ENCODE assay signal across 9 mouse cellular contexts in the genomic region with DNA sequence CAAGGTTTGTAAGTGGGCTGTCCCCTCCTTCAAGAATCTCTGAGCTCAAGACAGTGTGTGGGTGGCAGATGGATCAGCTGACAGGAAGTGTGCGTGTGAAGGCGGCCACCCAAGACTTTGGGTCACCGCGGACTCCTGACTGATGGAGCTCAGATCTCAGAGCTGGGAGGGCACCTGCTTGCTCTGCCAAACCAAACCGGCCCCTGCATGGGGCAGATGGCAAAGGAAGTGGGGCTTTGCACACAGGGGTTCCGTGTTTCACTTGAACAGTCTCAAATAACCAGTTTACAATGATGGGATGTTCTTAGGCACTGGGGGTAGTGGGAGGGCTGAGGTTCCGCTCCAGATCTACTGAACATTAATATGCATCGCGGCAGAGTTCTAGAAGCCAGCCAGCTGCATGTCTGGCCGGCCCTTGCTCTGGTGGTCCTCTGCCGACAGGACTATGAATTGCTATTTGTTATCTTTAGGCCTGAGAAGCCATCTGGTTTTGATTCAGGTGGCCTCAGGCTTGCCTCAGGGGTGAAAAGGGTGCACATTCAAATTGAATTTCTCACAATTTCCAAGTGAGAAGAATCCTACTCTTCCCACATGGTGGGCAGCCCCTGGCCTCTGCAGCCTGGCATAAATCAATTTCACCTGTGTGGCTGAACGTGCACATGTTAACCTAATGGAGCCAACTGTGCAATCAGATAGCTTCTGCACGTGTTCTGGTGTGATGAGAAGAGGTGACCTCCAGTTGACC.
DNase-seq lines count a peak whose midpoint lies in the region; ATAC-seq and TF ChIP-seq lines count a peak whose summit lies in the region.
"Had no signal": no experiment of that assay in that cellular context is flagged by ENCODE, and none has a peak within 500 bp of the region (broad histone marks: within the 10 kb centered on the region; RNA-seq: fewer than 3 reads in every experiment).

No protein-coding gene starts in this region.

- H3K27me3 ChIP-seq in heart, embryonic 10.5 days (ENCODE audit: insufficient read depth, poor library complexity, severe bottlenecking): no peaks in the 10 kb centered on the region
- H3K27me3 ChIP-seq in heart, embryonic 11.5 days (ENCODE audit: control insufficient read depth, insufficient read depth, low read length): no peaks in the 10 kb centered on the region
- H3K27me3 ChIP-seq in stomach, embryonic 14.5 days (ENCODE audit: control insufficient read depth, insufficient read depth, low read length): no peaks in the 10 kb centered on the region
- H3K27me3 ChIP-seq in stomach, postnatal 0 days (ENCODE audit: control insufficient read depth, insufficient read depth, low read length): no peaks in the 10 kb centered on the region
- H3K27me3 ChIP-seq in intestine, embryonic 16.5 days (replicated peaks; ENCODE audit: control insufficient read depth, insufficient read depth, low read length): no peaks in the 10 kb centered on the region

- WGBS in heart, embryonic 10.5 days: 57% methylated on average over 13 of the region's 13 CpGs
- WGBS in heart, embryonic 11.5 days (ENCODE audit: insufficient replicate concordance): 41% methylated on average over 13 of the region's 13 CpGs
- 27% methylated on average over 13 of the region's 13 CpGs for WGBS in stomach, embryonic 14.5 days
- 39% methylated on average over 13 of the region's 13 CpGs for WGBS in stomach, postnatal 0 days
- 49% methylated on average over 13 of the region's 13 CpGs for WGBS in intestine, embryonic 16.5 days

- peaks cover 40% of the 10 kb centered on the region for H3K4me1 ChIP-seq in heart, embryonic 10.5 days
- peaks cover 17% of the 10 kb centered on the region for H3K4me1 ChIP-seq in heart, embryonic 11.5 days (ENCODE audit: control insufficient read depth, insufficient read depth, low read length)
- peaks cover 12% of the 10 kb centered on the region; the same call in 1 of the 2 replicates for H3K4me1 ChIP-seq in stomach, embryonic 14.5 days (ENCODE audit: control insufficient read depth, insufficient read depth, low read length)
- 0 out of 2 replicates have a peak, but pooled peaks cover 2% of the 10 kb centered on the region for H3K4me1 ChIP-seq in stomach, postnatal 0 days (replicated peaks; ENCODE audit: control insufficient read depth, insufficient read depth)
- 0 out of 2 replicates have a peak, but pooled peaks cover 2% of the 10 kb centered on the region for H3K4me1 ChIP-seq in intestine, embryonic 16.5 days (ENCODE audit: control insufficient read depth, insufficient read depth, low read length)

- no peak overlapping the region for H3K9ac ChIP-seq in heart, embryonic 11.5 days (ENCODE audit: low read depth, low read length)
- H3K9ac ChIP-seq in stomach, embryonic 14.5 days (replicated peaks; ENCODE audit: low read depth, low read length): no peak overlapping the region
- H3K9ac ChIP-seq in stomach, postnatal 0 days (ENCODE audit: low read length): no peak overlapping the region
- no peak overlapping the region for H3K9ac ChIP-seq in intestine, embryonic 16.5 days (ENCODE audit: low read depth, low read length)

- TF ChIP-seq CTCF in stomach, postnatal 0 days (IDR thresholded peaks at IDR 0.05; ENCODE audit: low read depth): no peak

- TF ChIP-seq EP300 in stomach, postnatal 0 days (optimal IDR thresholded peaks at IDR 0.05): no peak

- H3K4me2 ChIP-seq in heart, embryonic 11.5 days: no peak overlapping the region
- 0 out of 2 replicates have a peak overlapping the region, but pooled peaks have one; percentile 26 for H3K4me2 ChIP-seq in stomach, embryonic 14.5 days (replicated peaks; ENCODE audit: low read depth, low read length)
- H3K4me2 ChIP-seq in stomach, postnatal 0 days (replicated peaks; ENCODE audit: low read depth): no peak overlapping the region
- H3K4me2 ChIP-seq in intestine, embryonic 16.5 days (ENCODE audit: low read depth, low read length): no peak overlapping the region

- no peaks in the 10 kb centered on the region for H3K36me3 ChIP-seq in heart, embryonic 10.5 days
- no peaks in the 10 kb centered on the region for H3K36me3 ChIP-seq in heart, embryonic 11.5 days (ENCODE audit: control insufficient read depth, insufficient read depth, low read length)
- no peaks in the 10 kb centered on the region for H3K36me3 ChIP-seq in stomach, embryonic 14.5 days (ENCODE audit: control insufficient read depth, insufficient read depth, low read length)
- no peaks in the 10 kb centered on the region for H3K36me3 ChIP-seq in stomach, postnatal 0 days (ENCODE audit: control insufficient read depth, insufficient read depth, low read length)
- no peaks in the 10 kb centered on the region for H3K36me3 ChIP-seq in intestine, embryonic 16.5 days (ENCODE audit: control insufficient read depth, insufficient read depth, low read length)
- H3K36me3 ChIP-seq: G1E had no signal

- H3K9me3 ChIP-seq in heart, embryonic 10.5 days: no peaks in the 10 kb centered on the region
- no peaks in the 10 kb centered on the region for H3K9me3 ChIP-seq in heart, embryonic 11.5 days (replicated peaks; ENCODE audit: control insufficient read depth, low read length)
- no peaks in the 10 kb centered on the region for H3K9me3 ChIP-seq in stomach, embryonic 14.5 days (ENCODE audit: control insufficient read depth, low read depth, low read length)
- H3K9me3 ChIP-seq in stomach, postnatal 0 days (ENCODE audit: control insufficient read depth, low read length): no peaks in the 10 kb centered on the region
- H3K9me3 ChIP-seq in intestine, embryonic 16.5 days (ENCODE audit: control insufficient read depth, low read length): no peaks in the 10 kb centered on the region
- H3K9me3 ChIP-seq: G1E had no signal

- H3K27ac ChIP-seq in heart, embryonic 10.5 days: peak overlapping the region; percentile 54
- H3K27ac ChIP-seq in heart, embryonic 11.5 days (ENCODE audit: low read depth, low read length): no peak overlapping the region
- H3K27ac ChIP-seq in stomach, embryonic 14.5 days (ENCODE audit: low read length): no peak overlapping the region
- no peak overlapping the region for H3K27ac ChIP-seq in stomach, postnatal 0 days (replicated peaks)
- H3K27ac ChIP-seq in intestine, embryonic 16.5 days (ENCODE audit: low read length): no peak overlapping the region

- no peak for ATAC-seq in heart, embryonic 11.5 days (replicated peaks; ENCODE audit: insufficient number of reproducible peaks, low FRiP score, low TSS enrichment)
- ATAC-seq in stomach, embryonic 14.5 days (ENCODE audit: insufficient number of reproducible peaks, insufficient read depth, low FRiP score, low read depth): no peak
- ATAC-seq in stomach, postnatal 0 days (ENCODE audit: low FRiP score, low TSS enrichment): no peak
- 0 out of 2 replicates have a peak, but pooled peaks have one; percentile 44 for ATAC-seq in intestine, embryonic 16.5 days

- no peak overlapping the region for H3K4me3 ChIP-seq in heart, embryonic 10.5 days
- H3K4me3 ChIP-seq in heart, embryonic 11.5 days (ENCODE audit: low read depth, low read length): no peak overlapping the region
- H3K4me3 ChIP-seq in stomach, embryonic 14.5 days (ENCODE audit: low read depth, low read length): no peak overlapping the region
- no peak overlapping the region for H3K4me3 ChIP-seq in stomach, postnatal 0 days (ENCODE audit: low read depth, low read length)
- H3K4me3 ChIP-seq in intestine, embryonic 16.5 days (ENCODE audit: low read length): no peak overlapping the region

- no peak for DNase-seq in heart, embryonic 10.5 days (ENCODE audit: low spot score)
- DNase-seq in stomach, postnatal 0 days (ENCODE audit: low spot score): no peak
- DNase-seq in thymus, postnatal 36 days: peak; percentile 15
- no peak for DNase-seq in cerebellum, postnatal 36 days
- DNase-seq in Muller cell, postnatal 12 days (ENCODE audit: inconsistent ontology term): no peak

Comparison
In these comparisons a context has a peak if more than half of its experiments do, and no peak if none do; other contexts are left out.
1. DNase-seq: peak in thymus, postnatal 36 days (2 of 2); none in heart, embryonic 10.5 days (single experiment), stomach, postnatal 0 days (single experiment), cerebellum, postnatal 36 days (0 of 2) and Muller cell, postnatal 12 days (single experiment).